Mouse (Mus musculus): ENCODE results near the gene Atp8b3.

Gene Atp8b3

GRCm38 (mm10) chr10:80535711-80536110, 3.2 kb downstream of the Atp8b3 start:
- in situ Hi-C loops (cut with MboI; ENCODE audit: unreplicated experiment in 2 of 2) = no loop called here

GRCm38 (mm10) chr10:80535071-80535470, 3.9 kb downstream of the Atp8b3 start:
- in situ Hi-C loops (cut with MboI; ENCODE audit: unreplicated experiment in 2 of 2) = no loop called here

GRCm38 (mm10) chr10:80533704-80534103, 5.2 kb downstream of the Atp8b3 start:
- in situ Hi-C loops (cut with MboI; ENCODE audit: unreplicated experiment in 2 of 2) = no loop called here

- in situ Hi-C loops (cut with MboI; ENCODE audit: unreplicated experiment in 2 of 2) = no loop called here
Measured at GRCm38 (mm10) chr10:80532783-80533182, 6.1 kb downstream of the Atp8b3 start.

- in situ Hi-C loops (cut with MboI; ENCODE audit: unreplicated experiment in 2 of 2) = no loop called here
Measured at GRCm38 (mm10) chr10:80526172-80526571, 12.8 kb downstream of the Atp8b3 start.

- in situ Hi-C loops (cut with MboI; ENCODE audit: unreplicated experiment in 2 of 2) = loop anchor here (5.0 to 25.0 kb wide), 2 partner anchors 34 to 336 kb away; partner anchors contain the start of gene Efna2 (in 2 of the 2)
Measured at GRCm38 (mm10) chr10:80523299-80523698, 15.6 kb downstream of the Atp8b3 start.

- in situ Hi-C loops (cut with MboI; ENCODE audit: unreplicated experiment in 2 of 2) = loop anchor here (25.0 kb wide), 1 partner anchor 332 kb away; the partner anchor contains the start of gene Efna2 (in 2 of the 2)
Measured at GRCm38 (mm10) chr10:80519287-80519686, 19.6 kb downstream of the Atp8b3 start.

GRCm38 (mm10) chr10:80513739-80514138, 25.2 kb downstream of the Atp8b3 start:
- in situ Hi-C loops (cut with MboI; ENCODE audit: unreplicated experiment in 2 of 2) = loop anchor here (25.0 kb wide), 1 partner anchor 326 kb away; the partner anchor contains the start of gene Efna2 (in 2 of the 2)

GRCm38 (mm10) chr10:80510273-80510660, 28.7 kb downstream of the Atp8b3 start:
- in situ Hi-C loops (cut with MboI; ENCODE audit: unreplicated experiment in 2 of 2) = loop anchor here (25.0 kb wide), 1 partner anchor 323 kb away; the partner anchor contains the start of gene Efna2 (in 2 of the 2)

GRCm38 (mm10) chr10:80509412-80510272, 29.3 kb downstream of the Atp8b3 start:
- in situ Hi-C loops (cut with MboI; ENCODE audit: unreplicated experiment in 2 of 2) = loop anchor here (5.0 to 25.0 kb wide), 3 partner anchors 62 to 322 kb away; partner anchors contain the start of gene Efna2 (in 2 of the 2)

GRCm38 (mm10) chr10:80506222-80506621, 32.7 kb downstream of the Atp8b3 start:
- in situ Hi-C loops (cut with MboI; ENCODE audit: unreplicated experiment in 2 of 2) = loop anchor here (5.0 to 25.0 kb wide), 3 partner anchors 59 to 319 kb away; partner anchors contain the start of gene Efna2 (in 2 of the 2)

- in situ Hi-C loops (cut with MboI; ENCODE audit: unreplicated experiment in 2 of 2) = loop anchor here (5.0 to 25.0 kb wide), 3 partner anchors 57 to 317 kb away; partner anchors contain the start of gene Efna2 (in 2 of the 2)
Measured at GRCm38 (mm10) chr10:80504724-80505123, 34.2 kb downstream of the Atp8b3 start.

- in situ Hi-C loops (cut with MboI; ENCODE audit: unreplicated experiment in 2 of 2) = loop anchor here (25.0 kb wide), 1 partner anchor 316 kb away; the partner anchor contains the start of gene Efna2 (in 2 of the 2)
Measured at GRCm38 (mm10) chr10:80503599-80504220, 35.2 kb downstream of the Atp8b3 start.

- in situ Hi-C loops (cut with MboI; ENCODE audit: unreplicated experiment in 2 of 2) = loop anchor here (25.0 kb wide), 1 partner anchor 316 kb away; the partner anchor contains the start of gene Efna2 (in 2 of the 2)
Measured at GRCm38 (mm10) chr10:80502819-80503314, 36.1 kb downstream of the Atp8b3 start.

- in situ Hi-C loops (cut with MboI; ENCODE audit: unreplicated experiment in 2 of 2) = loop anchor here (25.0 kb wide), 1 partner anchor 315 kb away; the partner anchor contains the start of gene Efna2 (in 2 of the 2)
Measured at GRCm38 (mm10) chr10:80502291-80502690, 36.6 kb downstream of the Atp8b3 start.

- in situ Hi-C loops (cut with MboI; ENCODE audit: unreplicated experiment in 2 of 2) = no loop called here
Measured at GRCm38 (mm10) chr10:80496421-80496820, 42.5 kb downstream of the Atp8b3 start.

GRCm38 (mm10) chr10:80495901-80496300, 43.0 kb downstream of the Atp8b3 start:
- in situ Hi-C loops (cut with MboI; ENCODE audit: unreplicated experiment in 2 of 2) = no loop called here

- in situ Hi-C loops (cut with MboI; ENCODE audit: unreplicated experiment in 2 of 2) = no loop called here
Measured at GRCm38 (mm10) chr10:80494732-80495131, 44.2 kb downstream of the Atp8b3 start, which contains the start of gene Onecut3. Onecut3 (plus strand) TSS chr10:80494835.

- in situ Hi-C loops (cut with MboI; ENCODE audit: unreplicated experiment in 2 of 2) = no loop called here
Measured at GRCm38 (mm10) chr10:80490051-80490450, 48.9 kb downstream of the Atp8b3 start.

- in situ Hi-C loops (cut with MboI; ENCODE audit: unreplicated experiment in 2 of 2) = no loop called here
Measured at GRCm38 (mm10) chr10:80486862-80487379, 52.0 kb downstream of the Atp8b3 start.

Measured in v-Abl transformed pro-B cells (cell line).